Comparison of ENCODE assay signal across 8 mouse cellular contexts in genomic region chr11:102249351-102250090, GRCm38 (mm10). TPM values are rescaled to one million over a fixed set of nuclear protein-coding genes. Genes with fewer than 3 reads are reported as not detected.
A peak's percentile ranks its signal among the peaks of the same experiment; 100 is the strongest.
DNase-seq lines count a peak whose midpoint lies in the region; ATAC-seq and TF ChIP-seq lines count a peak whose summit lies in the region.

No protein-coding gene starts in this region.

- peak overlapping the region; percentile 82 for H3K4me2 ChIP-seq in hindbrain, embryonic 11.5 days (replicated peaks; ENCODE audit: low read depth, low read length)

- no peak overlapping the region for H3K27ac ChIP-seq in gastrocnemius, adult 2 months
- peak overlapping the region; percentile 75 for H3K27ac ChIP-seq in MEL (ENCODE audit: control insufficient read depth, low read depth, low read length)
- H3K27ac ChIP-seq in hindbrain, embryonic 11.5 days (ENCODE audit: low read depth, low read length) = no peak overlapping the region

- no peak for TF ChIP-seq POLR2A in MEL (IDR thresholded peaks at IDR 0.05; ENCODE audit: control insufficient read depth in 1 of 2, insufficient read depth in 1 of 2, low read depth in 1 of 2, low read length in 2 of 2, poor library complexity in 1 of 2)

- TF ChIP-seq RAD21 in MEL (IDR thresholded peaks at IDR 0.05; ENCODE audit: low read depth, low read length) = no peak

- no peak for DNase-seq in gastrocnemius, adult 2 months
- DNase-seq in gastrocnemius, adult 8-10 months (ENCODE audit: low spot score in 2 of 2) = no peak
- DNase-seq in MEL (ENCODE audit: low read depth, low spot score) = no peak
- no peak for DNase-seq in hindbrain, embryonic 11.5 days (ENCODE audit: low spot score)
- no peak for DNase-seq in spleen, adult 18-20 months
- no peak for DNase-seq in frontal cortex, postnatal 25 days (ENCODE audit: low spot score in 2 of 2)
- no peak for DNase-seq in gastrocnemius, postnatal 10 days

- no peaks in the 10 kb centered on the region for H3K27me3 ChIP-seq in MEL (ENCODE audit: control insufficient read depth in 1 of 2, insufficient read depth in 2 of 2, low read length in 2 of 2)
- no peaks in the 10 kb centered on the region for H3K27me3 ChIP-seq in hindbrain, embryonic 11.5 days (ENCODE audit: control insufficient read depth, insufficient read depth, low read length)

- H3K36me3 ChIP-seq in MEL (ENCODE audit: control insufficient read depth in 1 of 2, insufficient read depth in 2 of 2, low read length in 2 of 2) = peaks cover 6 to 18% of the 10 kb centered on the region in 2 experiments
- no peaks in the 10 kb centered on the region; the same call in 1 of the 2 replicates for H3K36me3 ChIP-seq in hindbrain, embryonic 11.5 days (ENCODE audit: control insufficient read depth, insufficient read depth, low read length)

- no peak for TF ChIP-seq EP300 in MEL (IDR thresholded peaks at IDR 0.05; ENCODE audit: low read depth in 1 of 2, low read length in 2 of 2)

- 13% methylated on average over 9 of the region's 9 CpGs for WGBS in hindbrain, embryonic 11.5 days

- H3K9me3 ChIP-seq in MEL (replicated peaks; ENCODE audit: insufficient read depth, low read length) = no peaks in the 10 kb centered on the region
- H3K9me3 ChIP-seq in hindbrain, embryonic 11.5 days (ENCODE audit: control insufficient read depth, low read length) = no peaks in the 10 kb centered on the region

- intact Hi-C loops in gastrocnemius, adult 2 months (cut with DNase I) = loop anchor here (2.0 kb wide), 1 partner anchor 17 kb away; no protein-coding TSS in a partner anchor

- H3K4me3 ChIP-seq in gastrocnemius, adult 2 months = peak overlapping the region; percentile 81
- H3K4me3 ChIP-seq in MEL (ENCODE audit: control insufficient read depth in 1 of 2, insufficient read depth in 1 of 2, low read depth in 2 of 2, low read length in 2 of 2) = peak overlapping the region; percentile 83 to 85
- H3K4me3 ChIP-seq in hindbrain, embryonic 11.5 days (ENCODE audit: low read depth, low read length) = peak overlapping the region; percentile 74

- H3K79me2 ChIP-seq in MEL (ENCODE audit: control insufficient read depth, insufficient read depth, low read length, poor library complexity) = peaks cover 11% of the 10 kb centered on the region

- ATAC-seq in hindbrain, embryonic 11.5 days (ENCODE audit: low FRiP score) = no peak
- ATAC-seq in megakaryocyte-erythroid progenitor cell, adult 5-6 weeks (replicated peaks; ENCODE audit: low FRiP score, low TSS enrichment, poor library complexity, severe bottlenecking) = 0 out of 2 replicates have a peak, but pooled peaks have one; percentile 4

- H3K4me1 ChIP-seq in MEL (ENCODE audit: control insufficient read depth in 1 of 2, insufficient read depth in 2 of 2, low read length in 2 of 2) = peaks cover 0 to 21% of the 10 kb centered on the region in 2 experiments; a peak in 3 of 4 replicates
- peaks cover 6% of the 10 kb centered on the region for H3K4me1 ChIP-seq in hindbrain, embryonic 11.5 days (replicated peaks; ENCODE audit: control insufficient read depth, insufficient read depth, low read length)

- TF ChIP-seq CTCF in gastrocnemius, adult 2 months (IDR thresholded peaks at IDR 0.05) = no peak
- no peak for TF ChIP-seq CTCF in MEL (IDR thresholded peaks at IDR 0.05 in 2 of 3, conservative IDR thresholded peaks at IDR 0.05 in 1 of 3; ENCODE audit: control insufficient read depth in 1 of 3, insufficient read depth in 1 of 3, low read depth in 2 of 3, low read length in 3 of 3, poor library complexity in 1 of 3, severe bottlenecking in 1 of 3)

- H3K9ac ChIP-seq in MEL (ENCODE audit: control insufficient read depth, low read depth, low read length, poor library complexity, severe bottlenecking) = peak overlapping the region; percentile 83
- H3K9ac ChIP-seq in hindbrain, embryonic 11.5 days (ENCODE audit: low read depth, low read length) = peak overlapping the region; percentile 64; the same call in 1 of the 2 replicates

TF ChIP-seq in MEL, 35 proteins besides CTCF, POLR2A, EP300 and RAD21:
- no peak for TF ChIP-seq ZNF384 (IDR thresholded peaks at IDR 0.05; ENCODE audit: low read depth, low read length)
- TF ChIP-seq MYC (IDR thresholded peaks at IDR 0.05; ENCODE audit: low read depth, low read length) = peak; percentile 12; the same call in 1 of the 2 replicates

RNA-seq across cellular contexts. Expression of gene BC030867, which starts 0.8 kb away (rescaled TPM):
- not detected for total RNA-seq in gastrocnemius, adult 2 months (2021)
- not detected for total RNA-seq in gastrocnemius, adult 8-10 months (2022)
- total RNA-seq in MEL (2012; rRNA removed) = 19.5 and 20.0 TPM in 2 replicates
- polyA plus RNA-seq in MEL (2012; ENCODE audit: insufficient read depth in 1 of 2, insufficient read length in 2 of 2, low read depth in 1 of 2, low replicate concordance in 2 of 2, missing spikeins in 1 of 2) = 10 to 100 TPM; 36.2 to 51.7 TPM
- polyA plus RNA-seq in hindbrain, embryonic 11.5 days (2014; fragmentation: Nextera tagmentation; extraction: Ambion mirVana) = 13.2 and 14.0 TPM in 2 replicates
- total RNA-seq in megakaryocyte-erythroid progenitor cell, adult 5-6 weeks (2014; fragmentation: Nextera tagmentation) = 36.4 and 48.1 TPM in 2 replicates
- 7.5 and 12.3 TPM in 2 replicates for total RNA-seq in megakaryocyte-erythroid progenitor cell, adult 5-6 weeks (2017)
- total RNA-seq in gastrocnemius, postnatal 10 days (2021) = 1 to 10 TPM in 1 of 2 experiments, under 1 TPM in 1; 0.99 to 1.2 TPM

RNA-seq across cellular contexts. Expression of gene Asb16, which starts 19.0 kb away (rescaled TPM):
- 10 to 100 TPM; 78.2 to 80.4 TPM for total RNA-seq in gastrocnemius, adult 2 months (2021)
- total RNA-seq in gastrocnemius, adult 8-10 months (2022) = 10 to 100 TPM; 92.5 to 99.3 (median 93.6) TPM
- total RNA-seq in MEL (2012; rRNA removed) = 3.9 and 4.4 TPM in 2 replicates
- 1 to 10 TPM in 1 of 2 experiments, not detected in 1; 8.5 TPM for polyA plus RNA-seq in MEL (2012; ENCODE audit: insufficient read depth in 1 of 2, insufficient read length in 2 of 2, low read depth in 1 of 2, low replicate concordance in 2 of 2, missing spikeins in 1 of 2)
- polyA plus RNA-seq in hindbrain, embryonic 11.5 days (2014; fragmentation: Nextera tagmentation; extraction: Ambion mirVana) = 0.06 and 0.08 TPM in 2 replicates
- 2.2 and 2.5 TPM in 2 replicates for total RNA-seq in megakaryocyte-erythroid progenitor cell, adult 5-6 weeks (2014; fragmentation: Nextera tagmentation)
- total RNA-seq in megakaryocyte-erythroid progenitor cell, adult 5-6 weeks (2017) = 0.84 and 1.3 TPM in 2 replicates
- total RNA-seq in gastrocnemius, postnatal 10 days (2021) = 10 to 100 TPM; 48.7 to 54.4 TPM

RNA-seq across cellular contexts. Expression of gene Hdac5, which starts 19.6 kb away (rescaled TPM):
- 10 to 100 TPM; 78.3 to 78.7 TPM for total RNA-seq in gastrocnemius, adult 2 months (2021)
- 10 to 100 TPM; 77.5 to 86.2 (median 83.2) TPM for total RNA-seq in gastrocnemius, adult 8-10 months (2022)
- total RNA-seq in MEL (2012; rRNA removed) = 9.1 and 10.4 TPM in 2 replicates
- 10 to 100 TPM in 1 of 2 experiments, not detected in 1; 29.3 TPM for polyA plus RNA-seq in MEL (2012; ENCODE audit: insufficient read depth in 1 of 2, insufficient read length in 2 of 2, low read depth in 1 of 2, low replicate concordance in 2 of 2, missing spikeins in 1 of 2)
- 32.2 and 36.6 TPM in 2 replicates for polyA plus RNA-seq in hindbrain, embryonic 11.5 days (2014; fragmentation: Nextera tagmentation; extraction: Ambion mirVana)
- 10.7 and 16.6 TPM in 2 replicates for total RNA-seq in megakaryocyte-erythroid progenitor cell, adult 5-6 weeks (2014; fragmentation: Nextera tagmentation)
- 6.1 and 11.4 TPM in 2 replicates for total RNA-seq in megakaryocyte-erythroid progenitor cell, adult 5-6 weeks (2017)
- 10 to 100 TPM; 68.5 to 86.9 TPM for total RNA-seq in gastrocnemius, postnatal 10 days (2021)

RNA-seq across cellular contexts. Expression of gene Tmub2, which starts 35.2 kb away (rescaled TPM):
- total RNA-seq in gastrocnemius, adult 2 months (2021) = 10 to 100 TPM; 13.9 to 15.7 TPM
- 10 to 100 TPM; 14.7 to 15.8 (median 15.0) TPM for total RNA-seq in gastrocnemius, adult 8-10 months (2022)
- total RNA-seq in MEL (2012; rRNA removed) = 27.0 and 29.3 TPM in 2 replicates
- polyA plus RNA-seq in MEL (2012; ENCODE audit: insufficient read depth in 1 of 2, insufficient read length in 2 of 2, low read depth in 1 of 2, low replicate concordance in 2 of 2, missing spikeins in 1 of 2) = 10 to 100 TPM in 1 of 2 experiments, not detected in 1; 40.5 TPM
- 64.0 and 65.2 TPM in 2 replicates for polyA plus RNA-seq in hindbrain, embryonic 11.5 days (2014; fragmentation: Nextera tagmentation; extraction: Ambion mirVana)
- 14.5 and 19.8 TPM in 2 replicates for total RNA-seq in megakaryocyte-erythroid progenitor cell, adult 5-6 weeks (2014; fragmentation: Nextera tagmentation)
- total RNA-seq in megakaryocyte-erythroid progenitor cell, adult 5-6 weeks (2017) = 10.0 and 27.4 TPM in 2 replicates
- total RNA-seq in gastrocnemius, postnatal 10 days (2021) = 10 to 100 TPM; 15.7 to 18.9 TPM

RNA-seq across cellular contexts. Expression of gene Atxn7l3, which starts 46.9 kb away (rescaled TPM):
- total RNA-seq in gastrocnemius, adult 2 months (2021) = 10 to 100 TPM; 12.0 to 12.6 TPM
- 10 to 100 TPM in 3 of 4 experiments, 1 to 10 TPM in 1; 9.3 to 14.5 (median 11.1) TPM for total RNA-seq in gastrocnemius, adult 8-10 months (2022)
- 40.5 and 46.7 TPM in 2 replicates for total RNA-seq in MEL (2012; rRNA removed)
- 10 to 100 TPM; 39.4 to 53.0 TPM for polyA plus RNA-seq in MEL (2012; ENCODE audit: insufficient read depth in 1 of 2, insufficient read length in 2 of 2, low read depth in 1 of 2, low replicate concordance in 2 of 2, missing spikeins in 1 of 2)
- polyA plus RNA-seq in hindbrain, embryonic 11.5 days (2014; fragmentation: Nextera tagmentation; extraction: Ambion mirVana) = 17.5 and 22.0 TPM in 2 replicates
- 23.2 and 34.0 TPM in 2 replicates for total RNA-seq in megakaryocyte-erythroid progenitor cell, adult 5-6 weeks (2014; fragmentation: Nextera tagmentation)
- total RNA-seq in megakaryocyte-erythroid progenitor cell, adult 5-6 weeks (2017) = 18.3 and 21.5 TPM in 2 replicates
- 10 to 100 TPM; 20.8 to 25.5 TPM for total RNA-seq in gastrocnemius, postnatal 10 days (2021)
